Mouse (Mus musculus): ENCODE measurements around the gene St3gal4. TPM values are rescaled to one million over a fixed set of nuclear protein-coding genes. Genes with fewer than 3 reads are reported as not detected.
A peak's percentile ranks its signal among the peaks of the same experiment; 100 is the strongest.
"Not testable (repeated sequence)": the region's sequence is repeated elsewhere in the genome, so short reads cannot be mapped to it uniquely, and the experiment has no call there.

St3gal4 gene
- total RNA-seq (2021) = 10 to 100 TPM; 22.7 to 31.3 TPM

- no peak for DNase-seq (ENCODE audit: low spot score in 2 of 2)
- intact Hi-C loops (cut with DNase I) = loop anchor here (5.0 kb wide), 2 partner anchors 48 to 87 kb away; no protein-coding TSS in a partner anchor
Measured at GRCm38 (mm10) chr9:35119168-35119567, at the start of gene St3gal4. Gene St3gal4 (minus strand): TSS chr9:35119268.

GRCm38 (mm10) chr9:35166798-35167635, 47.9 kb upstream of the St3gal4 start:
- intact Hi-C loops (cut with DNase I) = loop anchor here (2.0 to 10.0 kb wide), 3 partner anchors 50 to 672 kb away; partner anchors contain the start of gene St3gal4
- no peak for DNase-seq (ENCODE audit: low spot score in 2 of 2)

GRCm38 (mm10) chr9:35166144-35166797, 47.2 kb upstream of the St3gal4 start:
- DNase-seq (ENCODE audit: low spot score in 2 of 2) = peak in 1 of 2 experiments; percentile 46
- intact Hi-C loops (cut with DNase I) = loop anchor here (2.0 to 10.0 kb wide), 3 partner anchors 49 to 671 kb away; partner anchors contain the start of gene St3gal4

- no peak for DNase-seq (ENCODE audit: low spot score in 2 of 2)
- intact Hi-C loops (cut with DNase I) = loop anchor here (5.0 to 10.0 kb wide), 2 partner anchors 182 to 670 kb away; no protein-coding TSS in a partner anchor
Measured at GRCm38 (mm10) chr9:35164142-35164874, 45.2 kb upstream of the St3gal4 start.

GRCm38 (mm10) chr9:35163011-35163690, 44.1 kb upstream of the St3gal4 start:
- intact Hi-C loops (cut with DNase I) = loop anchor here (5.0 to 10.0 kb wide), 2 partner anchors 181 to 668 kb away; no protein-coding TSS in a partner anchor
- DNase-seq (ENCODE audit: low spot score in 2 of 2) = no peak

- no peak for DNase-seq (ENCODE audit: low spot score in 2 of 2)
- intact Hi-C loops (cut with DNase I) = loop anchor here (5.0 to 10.0 kb wide), 2 partner anchors 179 to 667 kb away; no protein-coding TSS in a partner anchor
Measured at GRCm38 (mm10) chr9:35161721-35162120, 42.7 kb upstream of the St3gal4 start.

- DNase-seq (ENCODE audit: low spot score in 2 of 2) = no peak
- intact Hi-C loops (cut with DNase I) = loop anchor here (5.0 to 10.0 kb wide), 2 partner anchors 178 to 666 kb away; no protein-coding TSS in a partner anchor
Measured at GRCm38 (mm10) chr9:35160662-35161061, 41.6 kb upstream of the St3gal4 start.

- no peak for DNase-seq (ENCODE audit: low spot score in 2 of 2)
- intact Hi-C loops (cut with DNase I) = no loop called here
Measured at GRCm38 (mm10) chr9:35158477-35158876, 39.4 kb upstream of the St3gal4 start.

- intact Hi-C loops (cut with DNase I) = no loop called here
Measured at GRCm38 (mm10) chr9:35156862-35157261, 37.8 kb upstream of the St3gal4 start.

GRCm38 (mm10) chr9:35156002-35156710, 37.1 kb upstream of the St3gal4 start:
- DNase-seq (ENCODE audit: low spot score in 2 of 2) = peak in 1 of 2 experiments; percentile 65
- intact Hi-C loops (cut with DNase I) = no loop called here

More at GRCm38 (mm10) chr9:35156862-35157261, 37.8 kb upstream of the St3gal4 start:
- no peak for DNase-seq (ENCODE audit: low spot score in 2 of 2)

GRCm38 (mm10) chr9:35152923-35153322, 33.9 kb upstream of the St3gal4 start:
- no peak for DNase-seq (ENCODE audit: low spot score in 2 of 2)
- intact Hi-C loops (cut with DNase I) = no loop called here

GRCm38 (mm10) chr9:35148822-35149221, 29.8 kb upstream of the St3gal4 start:
- DNase-seq (ENCODE audit: low spot score in 2 of 2); intact Hi-C loops (cut with DNase I): not testable (repeated sequence)

GRCm38 (mm10) chr9:35147261-35147660, 28.2 kb upstream of the St3gal4 start:
- intact Hi-C loops (cut with DNase I); DNase-seq (ENCODE audit: low spot score in 2 of 2): not testable (repeated sequence)

GRCm38 (mm10) chr9:35145829-35146228, 26.8 kb upstream of the St3gal4 start:
- intact Hi-C loops (cut with DNase I) = no loop called here
- no peak for DNase-seq (ENCODE audit: low spot score in 2 of 2)

- DNase-seq (ENCODE audit: low spot score in 2 of 2) = no peak
- intact Hi-C loops (cut with DNase I) = no loop called here
Measured at GRCm38 (mm10) chr9:35145118-35145517, 26.1 kb upstream of the St3gal4 start.

GRCm38 (mm10) chr9:35142221-35142620, 23.2 kb upstream of the St3gal4 start:
- DNase-seq (ENCODE audit: low spot score in 2 of 2) = no peak
- intact Hi-C loops (cut with DNase I) = no loop called here

GRCm38 (mm10) chr9:35139231-35139744, 20.2 kb upstream of the St3gal4 start:
- intact Hi-C loops (cut with DNase I) = no loop called here

GRCm38 (mm10) chr9:35138029-35138428, 19.0 kb upstream of the St3gal4 start:
- DNase-seq (ENCODE audit: low spot score in 2 of 2) = no peak
- intact Hi-C loops (cut with DNase I) = no loop called here

More at GRCm38 (mm10) chr9:35139231-35139744, 20.2 kb upstream of the St3gal4 start:
- DNase-seq (ENCODE audit: low spot score in 2 of 2) = no peak
